Mouse (Mus musculus): ENCODE data around the gene Rab31.

- TF ChIP-seq CTCF (IDR thresholded peaks at IDR 0.05; ENCODE audit: low read depth) (no peak), EP300 (optimal IDR thresholded peaks at IDR 0.05) (no peak)
These were observed 42.4 kb downstream of the Rab31 start for GRCm38 (mm10) chr17:65729945-65730741.

All from stomach, postnatal 0 days (tissue).